Mouse (Mus musculus): ENCODE measurements at regions not wholly inside any gene's neighbourhood (a gene's known extent, or its start where the extent isn't known, plus 50 kb on each side); places are given as distances from the start of the nearest gene placed in this dataset.
A peak's percentile ranks its signal among the peaks of the same experiment; 100 is the strongest.

GRCm38 (mm10) chr19:60684417-60684816 is 71.4 kb upstream of the Nanos1 start:
- DNase-seq (ENCODE audit: inconsistent age in 2 of 2, low spot score in 1 of 2) = no peak

GRCm38 (mm10) chr19:60682283-60682682 is 73.5 kb upstream of the Nanos1 start:
- no peak for DNase-seq (ENCODE audit: inconsistent age in 2 of 2, low spot score in 1 of 2)

GRCm38 (mm10) chr19:60681481-60681880 is 74.3 kb upstream of the Nanos1 start:
- DNase-seq (ENCODE audit: inconsistent age in 2 of 2, low spot score in 1 of 2) = peak in 1 of 2 experiments; percentile 19

GRCm38 (mm10) chr19:60678236-60678635 is 77.6 kb upstream of the Nanos1 start:
- no peak for DNase-seq (ENCODE audit: inconsistent age in 2 of 2, low spot score in 1 of 2)

- DNase-seq (ENCODE audit: inconsistent age in 2 of 2, low spot score in 1 of 2) = peak; percentile 5 to 23
Observed at GRCm38 (mm10) chr19:60674953-60675472, 80.8 kb upstream of the Nanos1 start.

GRCm38 (mm10) chr19:60670781-60671180 is 85.0 kb upstream of the Nanos1 start:
- DNase-seq (ENCODE audit: inconsistent age in 2 of 2, low spot score in 1 of 2) = no peak

GRCm38 (mm10) chr19:60665842-60666241 is 85.0 kb upstream of the Cacul1 start:
- DNase-seq (ENCODE audit: inconsistent age in 2 of 2, low spot score in 1 of 2) = no peak

GRCm38 (mm10) chr19:60651102-60651695 is 70.4 kb upstream of the Cacul1 start:
- DNase-seq (ENCODE audit: inconsistent age in 2 of 2, low spot score in 1 of 2) = no peak

GRCm38 (mm10) chr19:60640065-60640464 is 59.2 kb upstream of the Cacul1 start:
- DNase-seq (ENCODE audit: inconsistent age in 2 of 2, low spot score in 1 of 2) = no peak

Data from adrenal gland, adult (tissue).